Mouse (Mus musculus): ENCODE data around the gene Rictor. TPM values are rescaled to one million over a fixed set of nuclear protein-coding genes. Genes with fewer than 3 reads are reported as not detected.

The Rictor gene
- 34.0 and 35.1 TPM in 2 replicates for polyA plus RNA-seq (2016; fragmentation: Nextera tagmentation; extraction: Ambion mirVana)

DNA sequence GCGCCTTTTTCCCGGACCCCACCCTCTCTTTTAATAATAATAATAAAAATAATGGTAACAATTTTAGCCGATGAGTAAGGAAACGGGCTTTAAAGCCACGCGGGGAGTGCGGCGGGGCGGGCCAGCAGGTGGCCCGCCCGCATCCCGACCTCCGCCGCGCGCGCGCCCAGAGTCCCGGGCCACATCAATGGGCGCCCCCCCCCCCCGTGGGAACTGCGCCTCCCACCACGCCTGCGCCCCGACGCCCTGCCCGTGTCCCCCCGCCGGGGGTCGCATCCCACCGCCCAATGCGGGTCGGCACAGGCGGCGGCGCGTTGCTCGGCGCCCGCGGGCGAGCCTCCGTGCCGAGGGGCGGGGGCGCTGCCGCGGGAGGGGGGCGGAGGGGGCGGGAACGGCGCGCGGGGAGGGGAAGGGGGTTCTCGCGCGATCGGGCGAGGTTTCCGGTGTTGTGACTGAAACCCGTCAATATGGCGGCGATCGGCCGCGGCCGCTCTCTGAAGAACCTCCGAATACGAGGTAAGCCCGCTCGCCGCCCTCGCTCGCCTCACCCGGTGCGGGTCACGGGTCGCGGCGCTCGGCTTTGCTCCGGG lies at the start of gene Rictor:
TSS of gene Rictor (plus strand) at position 444 of the 590 bp plus-strand sequence.
- 2% methylated on average over 78 of the region's 82 CpGs for WGBS
- Histone ChIP-seq H3K27ac (peak within 1 kb of the TSS; percentile 99), H3K4me3 (peak within 1 kb of the TSS; percentile 94), H3K36me3 (no peaks in the 10 kb centered on the region), H3K27me3 (ENCODE audit: insufficient read depth, poor library complexity, severe bottlenecking) (no peaks in the 10 kb centered on the region), H3K4me1 (peaks cover 23% of the 10 kb centered on the region), H3K9me3 (no peaks in the 10 kb centered on the region)
- DNase-seq (ENCODE audit: low spot score): peak; percentile 94

DNA sequence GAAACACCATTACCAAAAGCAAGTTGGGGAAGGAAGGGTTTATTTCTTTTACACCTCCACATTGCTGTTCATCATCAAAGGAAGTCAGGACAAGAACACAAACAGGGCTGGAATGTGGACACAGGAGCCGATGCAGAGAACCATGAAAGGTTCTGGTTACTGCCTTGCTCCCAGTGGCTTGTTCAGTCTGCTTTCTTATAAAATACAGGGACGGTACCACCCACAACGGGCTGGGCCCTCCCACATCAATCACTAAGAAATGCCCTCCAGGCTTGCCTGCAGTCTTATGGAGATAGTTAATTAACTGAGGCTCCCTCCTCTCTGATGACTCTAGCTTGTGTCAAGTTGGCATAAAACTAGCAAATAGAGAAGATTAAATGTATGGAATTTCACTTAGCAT lies 46.2 kb upstream of the Rictor start:
- WGBS: 52% methylated on average over 3 of the region's 3 CpGs
- no peak for DNase-seq (ENCODE audit: low spot score)
- Histone ChIP-seq H3K27me3 (ENCODE audit: insufficient read depth, poor library complexity, severe bottlenecking) (no peaks in the 10 kb centered on the region), H3K4me1 (no peaks in the 10 kb centered on the region), H3K9me3 (no peaks in the 10 kb centered on the region), H3K36me3 (no peaks in the 10 kb centered on the region), H3K4me3 (no peak overlapping the region), H3K27ac (no peak overlapping the region)

DNA sequence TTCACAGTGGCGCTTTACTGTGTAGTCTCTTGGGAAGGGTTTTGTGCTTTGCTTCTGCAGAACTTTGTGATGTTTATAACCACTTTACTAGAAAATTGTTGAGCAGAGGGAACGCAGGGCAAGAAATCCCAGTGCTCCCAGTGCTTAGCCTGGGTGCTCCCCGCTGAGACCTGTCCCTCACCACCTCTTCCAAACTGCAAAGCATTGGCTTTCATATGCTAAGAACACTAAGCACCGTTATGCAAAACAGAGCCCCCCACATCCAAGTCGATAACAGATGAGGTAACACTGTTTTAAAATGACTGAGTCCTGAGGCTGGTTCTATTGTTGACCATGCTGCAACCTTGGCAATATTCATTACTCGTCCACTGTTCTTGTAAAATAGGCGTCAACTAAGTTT lies 44.2 kb upstream of the Rictor start:
- Histone ChIP-seq H3K27me3 (ENCODE audit: insufficient read depth, poor library complexity, severe bottlenecking) (no peaks in the 10 kb centered on the region), H3K4me3 (no peak overlapping the region), H3K9me3 (no peaks in the 10 kb centered on the region), H3K4me1 (peaks cover 10% of the 10 kb centered on the region), H3K36me3 (no peaks in the 10 kb centered on the region), H3K27ac (no peak overlapping the region)
- 66% methylated on average over 7 of the region's 7 CpGs for WGBS
- no peak for DNase-seq (ENCODE audit: low spot score)

DNA sequence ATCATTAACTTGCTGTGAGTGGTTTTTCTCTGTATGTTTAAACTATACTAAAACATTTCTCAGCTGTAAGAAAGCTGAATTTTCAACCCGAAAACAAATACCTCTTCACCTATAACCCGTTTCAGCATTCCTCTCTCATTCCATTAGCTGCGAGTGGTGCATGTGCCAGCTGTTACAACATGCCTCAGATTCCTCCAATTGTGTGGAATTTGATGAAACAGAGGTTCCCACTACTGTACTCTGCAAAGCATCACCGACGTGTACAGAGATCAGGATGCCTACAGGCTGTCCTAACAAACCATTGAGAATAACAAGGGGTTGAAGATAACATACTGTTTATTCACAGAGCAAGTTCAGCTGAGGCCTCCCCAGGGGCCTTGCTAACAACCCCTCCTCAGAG lies 42.1 kb upstream of the Rictor start:
- H3K36me3 ChIP-seq: no peaks in the 10 kb centered on the region
- no peaks in the 10 kb centered on the region for H3K27me3 ChIP-seq (ENCODE audit: insufficient read depth, poor library complexity, severe bottlenecking)
- no peak overlapping the region for H3K27ac ChIP-seq
- peaks cover 13% of the 10 kb centered on the region for H3K4me1 ChIP-seq
- no peak for DNase-seq (ENCODE audit: low spot score)
- WGBS: 29% methylated on average over 5 of the region's 5 CpGs
- H3K9me3 ChIP-seq: no peaks in the 10 kb centered on the region
- H3K4me3 ChIP-seq: no peak overlapping the region

DNA sequence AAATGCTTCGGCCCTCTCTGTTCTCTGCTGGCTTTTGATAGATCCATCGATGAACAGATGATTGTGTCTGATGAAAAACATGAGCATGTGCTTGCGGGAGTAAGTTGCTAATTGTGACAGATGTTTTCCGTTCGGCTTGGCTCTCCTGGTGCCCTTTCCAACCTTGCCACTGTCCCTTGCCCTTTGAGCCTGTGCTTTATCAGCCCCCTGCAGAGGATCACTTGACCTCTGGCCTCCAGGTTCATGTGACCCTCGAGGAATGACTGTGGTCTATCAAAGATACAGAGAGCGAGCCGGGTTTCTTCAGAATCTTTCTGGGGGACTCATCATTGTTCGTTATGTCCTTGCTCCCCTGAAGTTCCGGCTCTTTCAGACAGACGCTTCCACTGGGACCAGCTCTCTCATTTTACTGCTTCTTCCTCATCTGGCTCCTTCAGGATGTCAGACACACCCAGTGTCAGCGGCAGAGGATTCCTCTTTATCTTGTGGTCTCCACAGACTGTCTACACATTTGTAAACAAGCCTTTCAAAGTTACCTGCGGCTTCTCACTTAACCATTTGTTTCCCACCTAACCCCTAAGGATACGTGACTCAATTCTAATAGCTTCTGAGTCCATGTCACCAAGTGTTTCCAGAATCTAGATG lies 39.3 kb upstream of the Rictor start:
- DNase-seq (ENCODE audit: low spot score): no peak
- no peaks in the 10 kb centered on the region for H3K27me3 ChIP-seq (ENCODE audit: insufficient read depth, poor library complexity, severe bottlenecking)
- no peak overlapping the region for H3K27ac ChIP-seq

DNA sequence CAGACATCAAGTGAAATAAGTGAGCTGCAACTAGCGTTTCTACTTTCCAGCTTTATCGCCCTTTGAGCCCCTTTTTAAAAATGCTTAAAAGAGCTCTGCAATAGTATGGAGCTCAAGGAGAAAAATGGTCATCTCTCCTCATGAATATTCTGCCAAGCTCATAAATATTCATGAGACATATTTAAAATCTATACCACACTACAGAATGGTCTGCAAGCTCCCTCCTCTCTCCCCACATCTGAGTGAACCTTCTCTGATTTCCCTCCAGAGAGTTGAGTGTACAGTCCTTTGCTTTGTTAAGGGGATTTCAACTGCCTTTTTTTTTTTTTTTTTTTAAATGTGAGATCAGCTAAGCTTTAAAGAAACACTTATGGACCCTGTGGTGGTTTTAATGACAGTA lies 29.7 kb upstream of the Rictor start:
- no peak overlapping the region for H3K27ac ChIP-seq
- H3K9me3 ChIP-seq: no peaks in the 10 kb centered on the region
- WGBS: 81% methylated on average over 2 of the region's 2 CpGs
- no peak for DNase-seq (ENCODE audit: low spot score)
- H3K27me3 ChIP-seq (ENCODE audit: insufficient read depth, poor library complexity, severe bottlenecking): no peaks in the 10 kb centered on the region
- no peaks in the 10 kb centered on the region for H3K4me1 ChIP-seq
- no peaks in the 10 kb centered on the region for H3K36me3 ChIP-seq
- H3K4me3 ChIP-seq: no peak overlapping the region

More for the DNA sequence above, 39.3 kb upstream of the Rictor start:
- WGBS: 13% methylated on average over 14 of the region's 14 CpGs
- no peak overlapping the region for H3K4me3 ChIP-seq
- no peaks in the 10 kb centered on the region for H3K9me3 ChIP-seq
- no peaks in the 10 kb centered on the region for H3K36me3 ChIP-seq
- H3K4me1 ChIP-seq: peaks cover 13% of the 10 kb centered on the region

DNA sequence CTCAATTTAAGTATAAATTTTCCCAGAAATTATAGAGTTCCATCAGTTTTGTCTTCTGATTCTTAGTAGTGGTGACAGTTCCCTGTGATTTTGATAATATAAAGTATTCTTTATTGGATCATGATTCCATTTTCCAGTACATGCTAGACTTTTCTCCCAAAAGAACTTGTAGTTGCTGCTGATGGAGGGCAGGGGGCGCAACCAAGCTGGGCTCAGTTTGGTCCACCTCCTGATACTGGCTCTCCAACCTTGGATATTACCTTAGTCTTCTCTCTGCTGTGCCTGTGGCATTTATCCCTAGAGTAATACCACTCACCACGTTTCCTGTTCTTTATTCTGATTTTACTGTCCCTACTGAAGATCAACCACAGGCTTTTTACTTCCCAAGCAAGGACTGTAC lies 6.0 kb upstream of the Rictor start:
- H3K36me3 ChIP-seq: no peaks in the 10 kb centered on the region
- no peak overlapping the region for H3K4me3 ChIP-seq
- no peaks in the 10 kb centered on the region for H3K27me3 ChIP-seq (ENCODE audit: insufficient read depth, poor library complexity, severe bottlenecking)
- H3K4me1 ChIP-seq: no peaks in the 10 kb centered on the region
- no peak for DNase-seq (ENCODE audit: low spot score)
- no peaks in the 10 kb centered on the region for H3K9me3 ChIP-seq
- no peak overlapping the region for H3K27ac ChIP-seq
- 73% methylated on average over 2 of the region's 2 CpGs for WGBS

DNA sequence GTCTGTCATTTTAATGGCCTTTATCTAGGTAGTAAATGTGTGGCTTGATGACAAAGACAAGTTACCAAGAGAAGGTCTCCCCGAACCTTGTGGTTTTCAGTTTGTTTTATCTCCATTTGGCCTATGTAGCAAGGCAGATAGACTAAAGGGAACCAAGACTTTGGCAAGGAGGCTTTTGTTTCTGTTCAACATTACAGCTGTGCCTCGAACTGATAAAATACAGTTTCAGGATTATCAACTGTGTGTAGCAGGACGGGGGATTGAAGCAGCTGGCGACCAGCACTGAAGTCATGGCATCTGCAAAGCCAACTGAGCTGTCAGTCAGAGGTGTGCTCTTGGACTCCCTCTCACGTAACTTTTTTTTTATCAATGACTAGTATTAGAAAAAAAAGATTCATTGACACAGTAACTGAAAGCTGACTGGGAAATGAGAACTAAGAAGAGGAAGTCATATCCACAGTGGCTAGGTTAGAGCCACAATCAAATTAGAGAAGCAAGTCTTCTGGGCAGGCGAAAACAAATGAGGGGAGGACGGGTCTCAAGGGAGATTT lies 2.8 kb upstream of the Rictor start:
- Histone ChIP-seq H3K9me3 (no peaks in the 10 kb centered on the region), H3K27me3 (ENCODE audit: insufficient read depth, poor library complexity, severe bottlenecking) (no peaks in the 10 kb centered on the region), H3K4me3 (no peak overlapping the region), H3K4me1 (peaks cover 9% of the 10 kb centered on the region; the same call in 1 of the 2 replicates), H3K27ac (no peak overlapping the region), H3K36me3 (no peaks in the 10 kb centered on the region)
- DNase-seq (ENCODE audit: low spot score): no peak
- WGBS: 34% methylated on average over 7 of the region's 7 CpGs

DNA sequence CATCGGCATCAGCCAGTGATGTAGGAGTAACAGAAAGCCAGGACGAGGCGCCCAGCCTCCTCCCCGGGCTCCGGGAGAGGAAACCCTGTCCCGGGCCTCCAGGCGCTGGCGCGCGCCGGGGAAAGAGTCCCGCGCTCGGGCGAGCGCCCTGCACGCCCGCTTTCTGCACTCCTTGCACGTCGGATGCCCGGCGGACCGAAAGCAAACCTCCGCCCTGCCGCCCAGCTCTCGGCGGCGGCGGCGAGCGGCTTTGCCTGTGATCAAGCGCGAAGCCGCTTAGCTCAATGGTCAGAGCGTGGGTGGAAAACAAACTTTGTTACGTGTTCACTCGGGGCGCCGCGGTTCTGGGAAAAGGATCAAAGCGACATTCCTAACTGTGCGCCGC lies 636 bp upstream of the Rictor start:
- H3K4me3 ChIP-seq: peak overlapping the region; percentile 94
- H3K36me3 ChIP-seq: no peaks in the 10 kb centered on the region
- no peaks in the 10 kb centered on the region for H3K27me3 ChIP-seq (ENCODE audit: insufficient read depth, poor library complexity, severe bottlenecking)
- no peaks in the 10 kb centered on the region for H3K9me3 ChIP-seq
- H3K27ac ChIP-seq: peak overlapping the region; percentile 99
- DNase-seq (ENCODE audit: low spot score): peak; percentile 88
- under 1% methylated on average over 43 of the region's 43 CpGs for WGBS
- H3K4me1 ChIP-seq: peaks cover 18% of the 10 kb centered on the region

DNA sequence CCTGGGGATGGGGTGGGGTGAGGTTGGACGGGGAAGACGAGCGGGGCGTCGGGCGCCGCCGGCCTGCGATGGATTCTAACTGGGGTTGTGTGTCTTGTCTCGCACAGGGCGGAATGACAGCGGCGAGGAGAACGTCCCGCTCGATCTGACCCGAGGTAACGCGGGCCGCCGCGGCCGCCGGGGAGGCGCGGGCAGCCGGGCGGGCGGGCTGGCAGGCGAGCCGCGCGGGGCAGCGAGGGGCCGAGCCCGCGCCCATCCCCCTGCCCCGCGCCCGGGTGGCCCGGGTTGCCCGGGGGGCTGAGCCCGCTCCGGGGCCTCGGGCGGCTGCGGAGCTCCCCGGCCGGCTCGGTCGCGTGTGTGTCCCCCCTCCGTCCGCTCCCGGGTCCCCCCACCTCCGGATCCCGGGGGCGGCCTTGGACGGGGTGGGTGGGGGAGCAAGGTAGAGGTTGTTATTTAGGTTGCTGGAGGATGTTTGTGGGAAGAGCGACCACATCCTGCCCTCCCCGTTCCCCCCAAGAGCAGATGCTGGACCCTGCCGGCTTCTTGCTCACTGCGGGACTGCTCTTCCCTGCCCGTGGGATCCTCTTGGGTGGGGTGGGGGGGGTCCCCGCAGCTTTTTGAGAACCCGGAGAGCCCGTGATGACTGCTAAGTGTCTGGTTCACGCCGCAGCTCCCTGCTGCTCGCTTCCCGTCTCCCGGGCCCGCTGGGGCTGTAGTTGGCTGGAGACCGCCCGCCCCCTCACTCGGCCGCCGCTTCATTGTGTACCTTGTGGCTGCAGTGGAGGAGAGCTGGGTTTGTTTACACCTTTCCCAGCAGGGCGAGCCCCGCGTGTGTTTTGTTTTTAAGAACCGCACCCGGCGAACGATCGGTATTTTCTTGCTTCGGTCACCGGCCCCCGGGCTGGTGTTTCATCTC lies 605 bp downstream of the Rictor start:
- H3K27me3 ChIP-seq (ENCODE audit: insufficient read depth, poor library complexity, severe bottlenecking): no peaks in the 10 kb centered on the region
- DNase-seq (ENCODE audit: low spot score): no peak
- peak overlapping the region; percentile 99 for H3K27ac ChIP-seq
- WGBS: under 1% methylated on average over 89 of the region's 89 CpGs
- H3K4me3 ChIP-seq: peak overlapping the region; percentile 94
- no peaks in the 10 kb centered on the region for H3K9me3 ChIP-seq
- no peaks in the 10 kb centered on the region for H3K36me3 ChIP-seq
- peaks cover 30% of the 10 kb centered on the region for H3K4me1 ChIP-seq

DNA sequence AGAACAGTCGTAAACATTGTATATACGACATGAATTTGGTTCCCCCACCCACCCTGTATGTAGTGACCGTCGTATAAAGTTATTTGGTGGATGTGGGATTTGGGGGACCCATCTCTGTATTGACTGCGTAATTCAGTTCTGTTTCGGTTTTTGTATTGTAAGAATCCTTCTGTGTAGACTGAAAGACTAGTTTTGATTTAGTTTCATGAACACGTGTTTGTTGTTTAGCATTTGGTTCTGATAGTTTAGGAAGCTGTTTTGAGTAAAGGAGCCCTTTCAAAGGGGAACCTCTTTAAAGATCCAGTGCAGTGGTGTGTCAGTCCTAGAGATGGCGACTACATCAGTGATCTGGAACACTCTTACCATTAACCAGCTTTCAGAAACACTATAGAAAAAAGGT lies 1.4 kb downstream of the Rictor start:
- Histone ChIP-seq H3K36me3 (no peaks in the 10 kb centered on the region), H3K4me3 (peak overlapping the region; percentile 94), H3K27me3 (ENCODE audit: insufficient read depth, poor library complexity, severe bottlenecking) (no peaks in the 10 kb centered on the region), H3K9me3 (no peaks in the 10 kb centered on the region), H3K27ac (no peak overlapping the region; the same call in 1 of the 2 replicates), H3K4me1 (peaks cover 39% of the 10 kb centered on the region)
- DNase-seq (ENCODE audit: low spot score): no peak
- WGBS: 22% methylated on average over 8 of the region's 8 CpGs

DNA sequence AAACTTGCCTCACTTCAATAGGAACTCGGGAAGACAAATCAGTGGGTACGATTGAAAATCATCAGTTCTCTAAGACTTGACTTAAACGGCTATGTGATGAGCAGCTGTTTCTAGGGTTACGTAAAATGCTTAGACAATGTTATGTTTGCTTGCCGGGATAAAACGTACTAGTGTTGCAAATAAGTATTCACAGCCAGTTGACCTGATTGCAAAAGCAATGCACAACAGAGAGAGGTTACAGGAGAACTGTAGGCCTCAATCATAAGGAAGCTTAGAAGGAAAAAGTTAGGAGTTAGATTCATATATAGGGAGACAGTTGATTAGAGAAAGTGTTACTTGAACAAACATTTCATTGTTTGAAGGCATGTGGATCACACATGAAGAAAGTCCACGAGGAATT lies 2.2 kb downstream of the Rictor start:
- Histone ChIP-seq H3K27me3 (ENCODE audit: insufficient read depth, poor library complexity, severe bottlenecking) (no peaks in the 10 kb centered on the region), H3K9me3 (no peaks in the 10 kb centered on the region), H3K4me1 (peaks cover 46% of the 10 kb centered on the region), H3K4me3 (no peak overlapping the region), H3K27ac (no peak overlapping the region), H3K36me3 (no peaks in the 10 kb centered on the region)
- WGBS: 77% methylated on average over 7 of the region's 7 CpGs
- no peak for DNase-seq (ENCODE audit: low spot score)

DNA sequence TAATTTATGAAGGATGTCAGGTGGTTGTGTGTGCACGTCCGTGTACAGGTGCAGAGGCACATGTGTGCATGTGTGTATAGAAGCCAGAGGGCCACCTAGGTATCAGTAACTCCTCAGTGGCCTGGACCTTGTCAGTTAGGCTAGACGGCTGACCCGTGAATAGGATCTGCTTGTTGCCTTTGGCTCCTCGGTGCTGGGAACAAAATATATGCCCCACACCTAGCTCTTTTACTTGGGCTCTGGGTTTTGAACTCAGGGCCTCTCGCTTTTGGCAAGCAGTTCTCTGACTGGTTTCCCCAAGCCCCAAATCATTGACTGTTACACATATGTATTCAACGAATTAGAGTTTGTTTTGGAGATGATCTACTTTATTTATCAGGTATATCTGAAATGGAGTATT lies 3.0 kb downstream of the Rictor start:
- no peaks in the 10 kb centered on the region for H3K27me3 ChIP-seq (ENCODE audit: insufficient read depth, poor library complexity, severe bottlenecking)
- no peak overlapping the region for H3K27ac ChIP-seq
- H3K4me3 ChIP-seq: no peak overlapping the region
- no peaks in the 10 kb centered on the region for H3K9me3 ChIP-seq
- 64% methylated on average over 7 of the region's 7 CpGs for WGBS
- no peak for DNase-seq (ENCODE audit: low spot score)
- no peaks in the 10 kb centered on the region for H3K36me3 ChIP-seq
- H3K4me1 ChIP-seq: peaks cover 46% of the 10 kb centered on the region
